Mouse (Mus musculus): ENCODE measurements at regions not wholly inside any gene's neighbourhood (a gene's known extent, or its start where the extent isn't known, plus 50 kb on each side); places are given as distances from the start of the nearest gene placed in this dataset.

- H3K4me1 ChIP-seq (ENCODE audit: control insufficient read depth, insufficient read depth, low read length) = no peaks in the 10 kb centered on the region
- no peaks in the 10 kb centered on the region for H3K27me3 ChIP-seq (replicated peaks; ENCODE audit: control insufficient read depth, insufficient read depth, low read length)
- no peak for DNase-seq
- H3K4me3 ChIP-seq (ENCODE audit: insufficient read depth, low read depth, low read length) = no peak overlapping the region
- no peak for TF ChIP-seq POLR2A (IDR thresholded peaks at IDR 0.05; ENCODE audit: low read depth, low read length)
- no peak for TF ChIP-seq CTCF (conservative IDR thresholded peaks at IDR 0.05; ENCODE audit: insufficient read depth, insufficient read length, low read depth, low read length)
- no peaks in the 10 kb centered on the region for H3K36me3 ChIP-seq (ENCODE audit: control insufficient read depth, insufficient read depth, low read length)
- no peak overlapping the region for H3K27ac ChIP-seq (ENCODE audit: insufficient read depth, low read depth, low read length)
- 65% methylated on average over 8 of the region's 8 CpGs for WGBS
Observed at GRCm38 (mm10) chr2:45356558-45357170, 239.5 kb upstream of the Zeb2 start.

- H3K4me1 ChIP-seq (ENCODE audit: control insufficient read depth, insufficient read depth, low read length) = no peaks in the 10 kb centered on the region
- 94% methylated on average over 12 of the region's 12 CpGs for WGBS
- H3K4me3 ChIP-seq (ENCODE audit: insufficient read depth, low read depth, low read length) = no peak overlapping the region
- TF ChIP-seq POLR2A (IDR thresholded peaks at IDR 0.05; ENCODE audit: low read depth, low read length) = no peak
- TF ChIP-seq CTCF (conservative IDR thresholded peaks at IDR 0.05; ENCODE audit: insufficient read depth, insufficient read length, low read depth, low read length) = no peak
- no peak for DNase-seq
- no peak overlapping the region for H3K27ac ChIP-seq (ENCODE audit: insufficient read depth, low read depth, low read length)
- H3K27me3 ChIP-seq (replicated peaks; ENCODE audit: control insufficient read depth, insufficient read depth, low read length) = no peaks in the 10 kb centered on the region
- no peaks in the 10 kb centered on the region for H3K36me3 ChIP-seq (ENCODE audit: control insufficient read depth, insufficient read depth, low read length)
Observed at GRCm38 (mm10) chr2:45356021-45356420, 238.8 kb upstream of the Zeb2 start.

DNA sequence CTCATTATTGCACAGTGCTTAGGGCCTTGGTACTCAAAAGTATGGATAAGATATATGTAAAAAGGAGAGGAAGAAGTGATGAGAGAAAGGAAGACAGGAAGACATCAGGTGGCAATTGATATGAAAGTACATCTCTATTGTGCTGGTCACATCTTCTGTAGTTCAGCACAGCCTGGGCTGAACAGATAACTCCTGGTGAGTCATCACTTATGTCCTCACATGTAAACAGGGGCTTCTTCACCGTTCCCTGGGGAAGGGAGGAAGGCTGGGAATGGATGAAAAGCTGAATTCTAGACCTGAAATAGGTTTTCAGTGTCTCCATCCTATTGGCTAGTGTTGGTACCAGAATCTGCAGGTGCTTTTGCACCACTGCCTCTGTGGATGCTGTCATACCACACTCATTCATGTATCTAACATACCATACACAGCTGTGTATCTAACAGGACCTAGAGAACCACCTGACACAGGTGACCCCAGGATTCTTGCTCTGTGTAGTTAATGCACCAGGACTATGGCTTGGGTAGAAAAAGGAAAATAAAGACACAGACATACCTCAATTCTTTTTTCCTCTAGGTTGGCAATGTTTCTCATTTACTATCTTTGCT is 234.4 kb upstream of the Zeb2 start:
- TF ChIP-seq POLR2A (IDR thresholded peaks at IDR 0.05; ENCODE audit: low read depth, low read length) = no peak
- TF ChIP-seq CTCF (conservative IDR thresholded peaks at IDR 0.05; ENCODE audit: insufficient read depth, insufficient read length, low read depth, low read length) = no peak
- WGBS = 65% methylated on average over 1 of the region's 1 CpGs
- Histone ChIP-seq H3K4me3 (ENCODE audit: insufficient read depth, low read depth, low read length) (no peak overlapping the region), H3K36me3 (ENCODE audit: control insufficient read depth, insufficient read depth, low read length) (no peaks in the 10 kb centered on the region), H3K27me3 (replicated peaks; ENCODE audit: control insufficient read depth, insufficient read depth, low read length) (no peaks in the 10 kb centered on the region), H3K4me1 (ENCODE audit: control insufficient read depth, insufficient read depth, low read length) (no peaks in the 10 kb centered on the region), H3K27ac (ENCODE audit: insufficient read depth, low read depth, low read length) (no peak overlapping the region)
- DNase-seq = no peak

GRCm38 (mm10) chr2:45346358-45346757 is 229.2 kb upstream of the Zeb2 start:
- H3K36me3 ChIP-seq (ENCODE audit: control insufficient read depth, insufficient read depth, low read length) = no peaks in the 10 kb centered on the region
- H3K27ac ChIP-seq (ENCODE audit: insufficient read depth, low read depth, low read length) = no peak overlapping the region
- no peak for DNase-seq
- WGBS = 84% methylated on average over 5 of the region's 5 CpGs
- H3K4me1 ChIP-seq (ENCODE audit: control insufficient read depth, insufficient read depth, low read length) = no peaks in the 10 kb centered on the region
- TF ChIP-seq CTCF (conservative IDR thresholded peaks at IDR 0.05; ENCODE audit: insufficient read depth, insufficient read length, low read depth, low read length) = no peak
- TF ChIP-seq POLR2A (IDR thresholded peaks at IDR 0.05; ENCODE audit: low read depth, low read length) = no peak
- no peaks in the 10 kb centered on the region for H3K27me3 ChIP-seq (replicated peaks; ENCODE audit: control insufficient read depth, insufficient read depth, low read length)
- H3K4me3 ChIP-seq (ENCODE audit: insufficient read depth, low read depth, low read length) = no peak overlapping the region

GRCm38 (mm10) chr2:45339866-45340265 is 222.7 kb upstream of the Zeb2 start:
- Histone ChIP-seq H3K36me3 (ENCODE audit: control insufficient read depth, insufficient read depth, low read length) (no peaks in the 10 kb centered on the region), H3K4me1 (ENCODE audit: control insufficient read depth, insufficient read depth, low read length) (no peaks in the 10 kb centered on the region), H3K27me3 (replicated peaks; ENCODE audit: control insufficient read depth, insufficient read depth, low read length) (no peaks in the 10 kb centered on the region), H3K27ac (ENCODE audit: insufficient read depth, low read depth, low read length) (no peak overlapping the region), H3K4me3 (ENCODE audit: insufficient read depth, low read depth, low read length) (no peak overlapping the region)
- 73% methylated on average over 1 of the region's 1 CpGs for WGBS
- no peak for DNase-seq
- TF ChIP-seq CTCF (conservative IDR thresholded peaks at IDR 0.05; ENCODE audit: insufficient read depth, insufficient read length, low read depth, low read length) (no peak), POLR2A (IDR thresholded peaks at IDR 0.05; ENCODE audit: low read depth, low read length) (no peak)

- Histone ChIP-seq H3K27me3 (replicated peaks; ENCODE audit: control insufficient read depth, insufficient read depth, low read length) (no peaks in the 10 kb centered on the region), H3K4me1 (ENCODE audit: control insufficient read depth, insufficient read depth, low read length) (no peaks in the 10 kb centered on the region), H3K27ac (ENCODE audit: insufficient read depth, low read depth, low read length) (no peak overlapping the region), H3K4me3 (ENCODE audit: insufficient read depth, low read depth, low read length) (no peak overlapping the region), H3K36me3 (ENCODE audit: control insufficient read depth, insufficient read depth, low read length) (no peaks in the 10 kb centered on the region)
- no peak for TF ChIP-seq POLR2A (IDR thresholded peaks at IDR 0.05; ENCODE audit: low read depth, low read length)
- no peak for TF ChIP-seq CTCF (conservative IDR thresholded peaks at IDR 0.05; ENCODE audit: insufficient read depth, insufficient read length, low read depth, low read length)
- no peak for DNase-seq
Observed at GRCm38 (mm10) chr2:45338809-45339208, 221.6 kb upstream of the Zeb2 start.

GRCm38 (mm10) chr2:45316945-45317565 is 199.9 kb upstream of the Zeb2 start:
- 93% methylated on average over 4 of the region's 4 CpGs for WGBS
- Histone ChIP-seq H3K4me3 (ENCODE audit: insufficient read depth, low read depth, low read length) (no peak overlapping the region), H3K27ac (ENCODE audit: insufficient read depth, low read depth, low read length) (no peak overlapping the region), H3K4me1 (ENCODE audit: control insufficient read depth, insufficient read depth, low read length) (no peaks in the 10 kb centered on the region), H3K36me3 (ENCODE audit: control insufficient read depth, insufficient read depth, low read length) (no peaks in the 10 kb centered on the region), H3K27me3 (replicated peaks; ENCODE audit: control insufficient read depth, insufficient read depth, low read length) (no peaks in the 10 kb centered on the region)
- no peak for TF ChIP-seq CTCF (conservative IDR thresholded peaks at IDR 0.05; ENCODE audit: insufficient read depth, insufficient read length, low read depth, low read length)
- no peak for TF ChIP-seq POLR2A (IDR thresholded peaks at IDR 0.05; ENCODE audit: low read depth, low read length)
- no peak for DNase-seq

Measured in kidney, adult 2 months (tissue).